Mouse (Mus musculus): ENCODE measurements around the gene Adamtsl3. TPM values are rescaled to one million over a fixed set of nuclear protein-coding genes. Genes with fewer than 3 reads are reported as not detected.

Gene Adamtsl3
- polyA plus RNA-seq, 1 experiment, result 0.34 TPM

GRCm38 (mm10) chr7:82361127-82361526 lies 25.6 kb downstream of the Adamtsl3 start:
- no peaks in the 10 kb centered on the region for H3K4me1 ChIP-seq (ENCODE audit: control insufficient read depth, insufficient read depth, low read length)
- H3K9ac ChIP-seq (ENCODE audit: low read depth, poor library complexity, severe bottlenecking), result no peak overlapping the region
- no peaks in the 10 kb centered on the region for H3K36me3 ChIP-seq (ENCODE audit: control insufficient read depth, insufficient read depth, low read length, poor library complexity, severe bottlenecking)
- no peak for TF ChIP-seq EP300 (IDR thresholded peaks at IDR 0.05; ENCODE audit: insufficient read depth, low read depth, low read length)
- TF ChIP-seq POLR2A (IDR thresholded peaks at IDR 0.05; ENCODE audit: insufficient read depth, low read length), result no peak
- no peak for TF ChIP-seq CTCF (IDR thresholded peaks at IDR 0.05; ENCODE audit: low read depth, low read length)
- no peak overlapping the region for H3K4me3 ChIP-seq (ENCODE audit: low read depth, low read length)
- H3K27me3 ChIP-seq (ENCODE audit: control insufficient read depth, insufficient read depth, low read length, poor library complexity, severe bottlenecking), result no peaks in the 10 kb centered on the region
- H3K27ac ChIP-seq (ENCODE audit: insufficient read depth, low read length), result no peak overlapping the region
- no peaks in the 10 kb centered on the region for H3K9me3 ChIP-seq (replicated peaks; ENCODE audit: control insufficient read depth, insufficient read depth, low read length, poor library complexity, severe bottlenecking)

DNA sequence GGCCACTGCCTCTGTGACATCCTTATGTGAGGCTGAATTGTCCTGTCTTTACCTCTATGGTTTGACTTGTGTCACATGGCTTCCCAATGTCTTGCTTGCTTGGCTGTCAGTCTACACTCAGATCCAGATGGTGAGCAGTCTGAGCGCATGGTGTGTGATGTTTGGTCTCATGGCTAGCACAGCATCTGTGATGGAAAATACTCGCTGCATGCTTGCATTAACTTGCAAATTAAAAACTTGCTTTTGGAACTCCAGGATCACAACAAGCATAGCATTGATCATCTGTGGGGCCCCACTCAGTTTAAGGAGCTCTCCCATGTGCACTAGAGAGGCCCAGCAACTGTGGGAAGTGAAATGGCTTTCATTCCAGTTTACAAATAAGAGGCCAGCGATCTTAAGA lies 29.1 kb downstream of the Adamtsl3 start:
- Histone ChIP-seq H3K4me1 (ENCODE audit: control insufficient read depth, insufficient read depth, low read length) (no peaks in the 10 kb centered on the region), H3K36me3 (ENCODE audit: control insufficient read depth, insufficient read depth, low read length, poor library complexity, severe bottlenecking) (no peaks in the 10 kb centered on the region), H3K27ac (ENCODE audit: insufficient read depth, low read length) (no peak overlapping the region), H3K9ac (ENCODE audit: low read depth, poor library complexity, severe bottlenecking) (no peak overlapping the region), H3K4me3 (ENCODE audit: low read depth, low read length) (no peak overlapping the region), H3K9me3 (replicated peaks; ENCODE audit: control insufficient read depth, insufficient read depth, low read length, poor library complexity, severe bottlenecking) (no peaks in the 10 kb centered on the region), H3K27me3 (ENCODE audit: control insufficient read depth, insufficient read depth, low read length, poor library complexity, severe bottlenecking) (no peaks in the 10 kb centered on the region)
- TF ChIP-seq CTCF (IDR thresholded peaks at IDR 0.05; ENCODE audit: low read depth, low read length), result no peak
- TF ChIP-seq EP300 (IDR thresholded peaks at IDR 0.05; ENCODE audit: insufficient read depth, low read depth, low read length), result no peak
- TF ChIP-seq POLR2A (IDR thresholded peaks at IDR 0.05; ENCODE audit: insufficient read depth, low read length), result no peak

GRCm38 (mm10) chr7:82366056-82366455 lies 30.6 kb downstream of the Adamtsl3 start:
- Histone ChIP-seq H3K4me1 (ENCODE audit: control insufficient read depth, insufficient read depth, low read length) (no peaks in the 10 kb centered on the region), H3K9ac (ENCODE audit: low read depth, poor library complexity, severe bottlenecking) (no peak overlapping the region), H3K4me3 (ENCODE audit: low read depth, low read length) (no peak overlapping the region), H3K27me3 (ENCODE audit: control insufficient read depth, insufficient read depth, low read length, poor library complexity, severe bottlenecking) (no peaks in the 10 kb centered on the region), H3K27ac (ENCODE audit: insufficient read depth, low read length) (no peak overlapping the region), H3K36me3 (ENCODE audit: control insufficient read depth, insufficient read depth, low read length, poor library complexity, severe bottlenecking) (no peaks in the 10 kb centered on the region), H3K9me3 (replicated peaks; ENCODE audit: control insufficient read depth, insufficient read depth, low read length, poor library complexity, severe bottlenecking) (no peaks in the 10 kb centered on the region)
- no peak for TF ChIP-seq CTCF (IDR thresholded peaks at IDR 0.05; ENCODE audit: low read depth, low read length)
- TF ChIP-seq EP300 (IDR thresholded peaks at IDR 0.05; ENCODE audit: insufficient read depth, low read depth, low read length), result no peak
- no peak for TF ChIP-seq POLR2A (IDR thresholded peaks at IDR 0.05; ENCODE audit: insufficient read depth, low read length)

- no peak overlapping the region for H3K27ac ChIP-seq (ENCODE audit: insufficient read depth, low read length)
- no peaks in the 10 kb centered on the region for H3K27me3 ChIP-seq (ENCODE audit: control insufficient read depth, insufficient read depth, low read length, poor library complexity, severe bottlenecking)
- no peak overlapping the region for H3K9ac ChIP-seq (ENCODE audit: low read depth, poor library complexity, severe bottlenecking)
- no peak overlapping the region for H3K4me3 ChIP-seq (ENCODE audit: low read depth, low read length)
- no peaks in the 10 kb centered on the region for H3K36me3 ChIP-seq (ENCODE audit: control insufficient read depth, insufficient read depth, low read length, poor library complexity, severe bottlenecking)
- TF ChIP-seq CTCF (IDR thresholded peaks at IDR 0.05; ENCODE audit: low read depth, low read length) (no peak), EP300 (IDR thresholded peaks at IDR 0.05; ENCODE audit: insufficient read depth, low read depth, low read length) (no peak)
- no peaks in the 10 kb centered on the region for H3K9me3 ChIP-seq (replicated peaks; ENCODE audit: control insufficient read depth, insufficient read depth, low read length, poor library complexity, severe bottlenecking)
- H3K4me1 ChIP-seq (ENCODE audit: control insufficient read depth, insufficient read depth, low read length), result no peaks in the 10 kb centered on the region
Observed at GRCm38 (mm10) chr7:82366471-82366870, 31.0 kb downstream of the Adamtsl3 start.

DNA sequence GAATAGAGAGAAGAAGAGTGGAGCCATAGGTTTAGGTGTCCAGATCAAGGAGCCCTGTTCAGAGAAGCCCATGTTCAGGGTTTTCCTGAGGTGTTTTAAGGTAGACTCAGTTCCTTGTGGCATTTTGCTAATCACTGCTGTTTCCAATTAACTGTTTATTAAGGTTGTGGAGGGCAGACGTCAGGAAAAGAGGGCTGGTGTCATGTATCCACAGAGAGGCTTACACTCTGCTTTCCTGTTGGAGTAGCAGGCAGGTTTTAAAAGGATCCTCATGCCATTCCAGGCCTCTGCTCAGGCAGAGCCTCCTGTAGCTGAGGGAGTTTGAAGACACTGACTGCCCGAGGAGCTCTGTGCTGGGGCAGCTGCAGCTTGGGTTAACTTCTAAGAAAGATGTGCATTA lies 32.6 kb downstream of the Adamtsl3 start:
- Histone ChIP-seq H3K9ac (ENCODE audit: low read depth, poor library complexity, severe bottlenecking) (no peak overlapping the region), H3K27ac (ENCODE audit: insufficient read depth, low read length) (no peak overlapping the region), H3K4me1 (ENCODE audit: control insufficient read depth, insufficient read depth, low read length) (no peaks in the 10 kb centered on the region), H3K27me3 (ENCODE audit: control insufficient read depth, insufficient read depth, low read length, poor library complexity, severe bottlenecking) (no peaks in the 10 kb centered on the region), H3K4me3 (ENCODE audit: low read depth, low read length) (no peak overlapping the region), H3K9me3 (replicated peaks; ENCODE audit: control insufficient read depth, insufficient read depth, low read length, poor library complexity, severe bottlenecking) (no peaks in the 10 kb centered on the region), H3K36me3 (ENCODE audit: control insufficient read depth, insufficient read depth, low read length, poor library complexity, severe bottlenecking) (no peaks in the 10 kb centered on the region)
- TF ChIP-seq POLR2A (IDR thresholded peaks at IDR 0.05; ENCODE audit: insufficient read depth, low read length), result no peak
- no peak for TF ChIP-seq CTCF (IDR thresholded peaks at IDR 0.05; ENCODE audit: low read depth, low read length)
- no peak for TF ChIP-seq EP300 (IDR thresholded peaks at IDR 0.05; ENCODE audit: insufficient read depth, low read depth, low read length)

DNA sequence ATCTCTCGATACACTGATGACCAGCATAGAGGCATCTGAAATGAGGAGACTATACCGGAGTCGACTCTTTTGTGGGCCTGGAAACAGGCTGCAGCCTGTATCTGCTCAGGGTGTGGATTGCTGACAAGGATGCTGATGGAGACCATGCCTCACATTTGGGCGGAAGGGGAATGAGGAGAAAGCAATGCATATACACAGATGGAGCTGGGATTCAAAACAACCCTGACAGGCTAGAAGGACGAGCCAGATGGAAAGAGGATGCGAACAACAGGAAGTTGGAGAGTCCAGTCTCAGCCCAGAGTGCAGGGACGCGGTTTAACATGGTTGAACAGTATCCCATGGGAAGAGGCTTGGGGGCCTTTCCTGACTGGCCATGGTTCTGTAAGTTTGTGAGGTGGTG lies 34.6 kb downstream of the Adamtsl3 start:
- H3K9ac ChIP-seq (ENCODE audit: low read depth, poor library complexity, severe bottlenecking), result no peak overlapping the region
- H3K4me1 ChIP-seq (ENCODE audit: control insufficient read depth, insufficient read depth, low read length), result no peaks in the 10 kb centered on the region
- no peaks in the 10 kb centered on the region for H3K9me3 ChIP-seq (replicated peaks; ENCODE audit: control insufficient read depth, insufficient read depth, low read length, poor library complexity, severe bottlenecking)
- H3K27me3 ChIP-seq (ENCODE audit: control insufficient read depth, insufficient read depth, low read length, poor library complexity, severe bottlenecking), result no peaks in the 10 kb centered on the region
- no peak overlapping the region for H3K27ac ChIP-seq (ENCODE audit: insufficient read depth, low read length)
- TF ChIP-seq POLR2A (IDR thresholded peaks at IDR 0.05; ENCODE audit: insufficient read depth, low read length) (no peak), EP300 (IDR thresholded peaks at IDR 0.05; ENCODE audit: insufficient read depth, low read depth, low read length) (no peak), CTCF (IDR thresholded peaks at IDR 0.05; ENCODE audit: low read depth, low read length) (no peak)
- no peaks in the 10 kb centered on the region for H3K36me3 ChIP-seq (ENCODE audit: control insufficient read depth, insufficient read depth, low read length, poor library complexity, severe bottlenecking)
- H3K4me3 ChIP-seq (ENCODE audit: low read depth, low read length), result no peak overlapping the region

All from ES-Bruce4 (cell line).